Mouse (Mus musculus): ENCODE results near the gene Fbxo2. TPM values are rescaled to one million over a fixed set of nuclear protein-coding genes. Genes with fewer than 3 reads are reported as not detected.

Fbxo2 gene
- total and polyA plus RNA-seq, 3 experiments, result 0.30 to 5.9 TPM; not detected in 1

DNA sequence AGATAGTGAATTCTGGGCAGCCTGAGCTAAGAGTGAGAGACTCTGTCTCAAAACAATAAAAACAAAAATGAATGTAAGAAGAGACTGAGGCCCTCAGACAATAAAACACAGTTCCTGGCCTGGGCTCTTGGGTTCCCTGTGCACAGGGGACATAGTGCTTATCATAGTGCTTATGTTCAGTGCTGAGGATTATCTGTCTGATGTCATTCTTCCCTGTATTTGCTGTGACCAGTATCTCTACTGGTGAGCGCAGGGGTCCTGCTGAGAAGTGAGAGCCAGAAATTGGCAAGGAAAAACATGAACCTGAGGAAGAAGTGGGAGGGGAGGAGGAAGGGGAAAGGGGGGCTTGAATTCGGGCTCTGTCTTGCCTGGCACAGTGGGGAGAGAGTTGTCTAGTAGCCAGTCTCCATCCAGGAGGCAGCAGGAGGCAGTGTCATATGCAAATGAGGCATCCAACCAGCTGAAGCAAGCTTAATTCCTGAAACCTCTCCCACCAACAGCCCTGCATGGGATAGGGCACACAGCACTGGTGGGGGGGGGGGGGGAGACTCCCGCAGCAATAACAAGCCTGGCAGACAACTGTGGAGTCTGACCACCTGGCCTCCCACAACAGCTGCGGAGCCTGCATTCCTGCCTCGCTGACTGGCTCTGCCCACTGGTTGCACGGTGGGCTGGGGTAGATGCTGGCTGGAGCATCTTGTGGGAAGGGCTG lies 38.3 kb upstream of the Fbxo2 start:
- DNase-seq (ENCODE audit: extremely low read depth), result no peak
- no peak for TF ChIP-seq MAX (IDR thresholded peaks at IDR 0.05; ENCODE audit: low read length)
- TF ChIP-seq MYC (IDR thresholded peaks at IDR 0.05; ENCODE audit: low read depth, low read length), result no peak
- no peak for TF ChIP-seq GABPA (IDR thresholded peaks at IDR 0.05; ENCODE audit: insufficient replicate concordance, low read depth, low read length)
- TF ChIP-seq NELFE (IDR thresholded peaks at IDR 0.05; ENCODE audit: low read depth, low read length), result no peak
- no peak for TF ChIP-seq MAZ (IDR thresholded peaks at IDR 0.05; ENCODE audit: low read depth, low read length)
- TF ChIP-seq CHD1 (IDR thresholded peaks at IDR 0.05; ENCODE audit: low read depth, low read length), result no peak
- Histone ChIP-seq H3K4me3 (replicated peaks in 1 of 3; ENCODE audit: low read depth in 2 of 3, low read length in 2 of 3, poor library complexity in 1 of 3) (no peak overlapping the region), H3K4me2 (ENCODE audit: insufficient read depth, low read depth, poor library complexity, severe bottlenecking) (no peak overlapping the region), H3K79me2 (replicated peaks; ENCODE audit: control insufficient read depth, extremely low read depth, insufficient read depth, poor library complexity, severe bottlenecking) (no peaks in the 10 kb centered on the region), H3K27ac (ENCODE audit: insufficient read depth, low read depth) (no peak overlapping the region), H3K9ac (ENCODE audit: insufficient read depth, low read depth) (no peak overlapping the region), H3K9me3 (replicated peaks; ENCODE audit: low read length) (peaks cover 8% of the 10 kb centered on the region), H3K27me3 (replicated peaks) (peaks cover 78% of the 10 kb centered on the region), H3K4me1 (ENCODE audit: control insufficient read depth in 1 of 2, insufficient read depth in 2 of 2) (no peaks in the 10 kb centered on the region), H3K36me3 (replicated peaks in 1 of 2; ENCODE audit: control insufficient read depth in 1 of 2, insufficient read depth in 1 of 2, low read length in 1 of 2) (no peaks in the 10 kb centered on the region)
- dilution Hi-C loops (cut with MboI; ENCODE audit: extremely low pct_ligation_motif_present, extremely low pct_unique_long_range_greater_than_20kb, low sequenced_read_pairs) (no loop called here), in situ Hi-C loops (cut with MboI; ENCODE audit: low pct_ligation_motif_present, low pct_unique_long_range_greater_than_20kb, low sequenced_read_pairs) (no loop called here)

DNA sequence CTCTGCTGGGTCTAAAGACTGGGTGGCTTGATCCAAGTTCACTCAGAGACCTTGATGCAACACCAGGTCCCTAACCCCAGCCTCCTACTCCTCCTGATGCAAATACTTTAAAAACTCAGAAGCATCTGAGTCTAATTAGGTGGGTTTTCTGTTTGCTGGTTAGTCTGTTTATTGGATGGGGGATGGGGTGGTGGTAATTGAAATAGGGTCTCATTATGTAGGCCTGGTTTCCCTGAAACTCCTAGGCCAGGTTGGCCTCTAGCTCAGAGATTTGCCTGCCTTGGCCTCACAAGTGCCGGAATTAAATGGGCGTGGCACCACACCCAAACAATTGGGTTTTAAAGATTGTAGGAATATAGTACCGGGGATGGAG lies 37.7 kb upstream of the Fbxo2 start:
- no peak overlapping the region for H3K4me2 ChIP-seq (ENCODE audit: insufficient read depth, low read depth, poor library complexity, severe bottlenecking)
- TF ChIP-seq SMC3 (IDR thresholded peaks at IDR 0.05; ENCODE audit: low read depth, low read length), result no peak
- TF ChIP-seq ELF1 (IDR thresholded peaks at IDR 0.05; ENCODE audit: low read depth, low read length), result no peak
- TF ChIP-seq CTCF (conservative IDR thresholded peaks at IDR 0.05 in 1 of 2, IDR thresholded peaks at IDR 0.05 in 1 of 2; ENCODE audit: low read depth in 2 of 2, low read length in 2 of 2), result no peak
- no peak for TF ChIP-seq POLR2AphosphoS2 (IDR thresholded peaks at IDR 0.05; ENCODE audit: low read depth, low read length)
- no peak for TF ChIP-seq ZKSCAN1 (IDR thresholded peaks at IDR 0.05; ENCODE audit: borderline replicate concordance, low read depth, low read length)
- TF ChIP-seq PAX5 (IDR thresholded peaks at IDR 0.05; ENCODE audit: low read length), result no peak
- no peak for TF ChIP-seq MAFK (IDR thresholded peaks at IDR 0.05; ENCODE audit: insufficient replicate concordance, low read length)
- TF ChIP-seq TBP (conservative IDR thresholded peaks at IDR 0.05; ENCODE audit: low read depth, low read length), result no peak
- TF ChIP-seq POLR2A (IDR thresholded peaks at IDR 0.05; ENCODE audit: low read depth, low read length), result no peak
- no peak for TF ChIP-seq SIN3A (IDR thresholded peaks at IDR 0.05; ENCODE audit: low read length)
- no peak for TF ChIP-seq NRF1 (IDR thresholded peaks at IDR 0.05; ENCODE audit: low read depth, low read length)
- no peak for TF ChIP-seq ZNF384 (IDR thresholded peaks at IDR 0.05; ENCODE audit: low read depth, low read length)
- TF ChIP-seq MYC (IDR thresholded peaks at IDR 0.05; ENCODE audit: low read depth, low read length), result no peak
- no peak for TF ChIP-seq CHD1 (IDR thresholded peaks at IDR 0.05; ENCODE audit: low read depth, low read length)
- no peak for TF ChIP-seq RAD21 (IDR thresholded peaks at IDR 0.05; ENCODE audit: low read depth, low read length)
- no peak for TF ChIP-seq HCFC1 (IDR thresholded peaks at IDR 0.05; ENCODE audit: low read depth, low read length)
- no peak overlapping the region for H3K4me3 ChIP-seq (replicated peaks in 1 of 3; ENCODE audit: low read depth in 2 of 3, low read length in 2 of 3, poor library complexity in 1 of 3)
- no peak overlapping the region for H3K27ac ChIP-seq (ENCODE audit: insufficient read depth, low read depth)
- in situ Hi-C loops (cut with MboI; ENCODE audit: low pct_ligation_motif_present, low pct_unique_long_range_greater_than_20kb, low sequenced_read_pairs), result no loop called here
- H3K79me2 ChIP-seq (replicated peaks; ENCODE audit: control insufficient read depth, extremely low read depth, insufficient read depth, poor library complexity, severe bottlenecking), result no peaks in the 10 kb centered on the region
- no peaks in the 10 kb centered on the region for H3K4me1 ChIP-seq (ENCODE audit: control insufficient read depth in 1 of 2, insufficient read depth in 2 of 2)
- H3K9me3 ChIP-seq (replicated peaks; ENCODE audit: low read length), result peaks cover 4% of the 10 kb centered on the region
- no peak overlapping the region for H3K9ac ChIP-seq (ENCODE audit: insufficient read depth, low read depth)
- dilution Hi-C loops (cut with MboI; ENCODE audit: extremely low pct_ligation_motif_present, extremely low pct_unique_long_range_greater_than_20kb, low sequenced_read_pairs), result no loop called here
- H3K36me3 ChIP-seq (replicated peaks in 1 of 2; ENCODE audit: control insufficient read depth in 1 of 2, insufficient read depth in 1 of 2, low read length in 1 of 2), result no peaks in the 10 kb centered on the region
- no peak for DNase-seq (ENCODE audit: extremely low read depth)
- peaks cover 83% of the 10 kb centered on the region for H3K27me3 ChIP-seq (replicated peaks)
